Mouse (Mus musculus) induced T-regulatory cell, adult 2 months (primary cell): ENCODE results near the gene Mmp2.
"Not testable (repeated sequence)": the region's sequence is repeated elsewhere in the genome, so short reads cannot be mapped to it uniquely, and the experiment has no call there.

Source experiments
- DNase-seq: peaks from one replicate; pipeline ENCODE4 v3.0.0-alpha.2; 2012; ENCODE audit warnings: low read depth

Gene Mmp2

DNA sequence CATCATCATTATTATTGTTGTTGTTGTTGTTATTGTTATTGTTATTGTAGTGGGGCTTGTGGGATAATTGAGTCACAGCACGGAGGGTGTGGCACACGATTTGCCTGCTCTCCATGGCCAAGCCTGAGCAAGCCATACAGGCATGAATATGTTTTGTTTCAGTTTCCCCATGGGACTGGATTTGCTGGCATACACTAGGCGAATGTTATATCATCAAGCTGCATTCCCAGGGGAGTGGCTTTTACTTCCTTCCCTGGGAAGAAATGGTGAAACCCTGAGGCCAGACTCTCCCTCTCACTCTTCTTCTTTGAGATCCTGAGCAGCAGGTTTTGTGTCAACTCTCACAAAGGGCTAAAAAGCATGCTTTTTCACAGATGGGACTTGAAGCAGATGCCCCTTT lies 11.5 kb downstream of the Mmp2 start:
- no peak for DNase-seq

DNA sequence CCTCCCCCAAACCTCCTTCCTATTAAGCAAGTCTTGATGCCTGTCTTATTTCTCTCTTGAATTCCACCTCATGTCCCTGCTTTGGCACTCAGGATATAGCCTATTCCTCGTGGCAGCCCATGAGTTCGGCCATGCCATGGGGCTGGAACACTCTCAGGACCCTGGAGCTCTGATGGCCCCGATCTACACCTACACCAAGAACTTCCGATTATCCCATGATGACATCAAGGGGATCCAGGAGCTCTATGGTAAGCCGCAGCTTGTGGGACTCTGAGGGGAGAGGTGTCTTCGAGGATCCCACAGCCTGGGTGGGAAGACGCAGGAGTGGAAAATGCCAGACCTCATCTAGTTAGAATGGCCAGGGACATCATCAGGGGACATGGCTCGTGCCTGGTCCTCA lies 12.1 kb downstream of the Mmp2 start:
- DNase-seq: no peak

DNA sequence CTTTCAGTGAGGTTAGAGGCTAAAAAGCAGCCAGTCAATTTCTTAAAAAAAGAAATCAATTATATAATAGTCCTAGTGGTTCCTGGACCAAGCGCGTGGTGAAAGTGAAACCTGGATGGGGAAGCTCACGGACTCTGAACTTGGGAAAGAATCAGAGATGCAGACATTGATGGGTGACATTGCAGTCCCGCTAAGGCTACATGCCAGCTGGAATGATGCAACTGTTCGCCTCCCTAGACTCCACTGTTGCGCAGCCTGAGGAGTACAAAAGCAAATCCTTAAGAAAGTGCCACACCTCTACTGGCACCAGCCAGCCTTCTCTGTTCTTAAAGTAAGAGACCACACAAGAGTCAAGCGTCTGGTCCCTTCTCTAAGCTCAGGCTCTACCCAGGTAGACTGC lies 12.8 kb downstream of the Mmp2 start:
- no peak for DNase-seq

DNA sequence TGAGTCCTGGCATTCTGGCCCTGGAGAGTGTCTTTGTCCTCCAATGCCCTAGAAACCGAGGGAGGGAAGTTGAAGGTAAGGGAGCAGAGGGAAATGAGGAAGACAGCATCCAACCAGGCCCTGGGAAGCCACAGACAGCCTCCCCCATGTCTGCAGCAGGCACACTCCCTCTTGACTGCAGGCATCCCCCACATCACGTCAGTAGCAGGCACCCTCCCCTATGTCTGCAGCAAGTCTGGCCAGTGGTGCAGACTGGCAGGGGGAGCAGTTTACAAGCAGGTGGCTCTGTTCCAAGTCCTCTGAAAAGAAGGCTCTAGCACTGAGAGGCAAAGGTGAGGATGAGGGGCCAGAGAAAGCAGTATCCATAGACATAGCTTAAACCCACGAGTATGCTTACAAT lies 19.6 kb downstream of the Mmp2 start:
- DNase-seq: no peak

DNA sequence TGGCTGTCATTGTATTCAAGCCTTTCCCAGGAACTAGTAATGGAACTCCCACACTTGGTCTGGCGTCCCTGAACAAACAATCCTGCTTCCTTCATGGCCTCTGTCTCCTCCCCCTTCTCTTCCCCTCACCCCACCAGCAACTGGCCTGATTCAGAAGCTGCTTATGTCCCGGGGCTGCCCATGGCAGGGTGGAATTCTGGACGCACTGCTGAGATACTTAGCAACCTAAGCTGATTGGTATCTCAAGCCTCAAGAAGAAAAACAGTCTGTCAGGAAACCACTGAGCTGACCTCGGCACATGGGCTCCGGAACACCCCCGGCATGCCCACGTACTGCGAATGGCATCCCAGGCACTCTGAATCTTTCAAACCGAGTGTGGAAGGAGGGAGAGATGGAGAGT lies 20.2 kb downstream of the Mmp2 start:
- no peak for DNase-seq

DNA sequence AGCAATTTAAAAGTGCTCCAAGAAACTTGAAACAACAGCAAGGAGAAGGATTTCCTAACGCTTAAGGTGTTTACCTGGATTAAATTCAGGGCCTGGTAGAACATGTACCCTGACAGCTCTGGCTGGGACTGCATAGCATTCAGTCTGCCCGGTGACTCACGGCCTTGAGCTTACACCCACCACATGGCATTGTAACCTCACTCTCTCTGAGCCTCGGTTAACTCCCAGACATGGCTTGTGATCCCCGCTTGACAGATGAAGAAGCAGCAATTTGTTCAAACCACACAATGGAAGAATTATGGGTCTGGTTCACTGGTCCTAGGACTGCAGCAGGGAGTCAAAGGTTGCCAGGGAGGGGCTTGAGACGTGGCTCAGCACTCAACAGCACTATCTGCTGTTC lies 22.2 kb downstream of the Mmp2 start:
- no peak for DNase-seq

DNA sequence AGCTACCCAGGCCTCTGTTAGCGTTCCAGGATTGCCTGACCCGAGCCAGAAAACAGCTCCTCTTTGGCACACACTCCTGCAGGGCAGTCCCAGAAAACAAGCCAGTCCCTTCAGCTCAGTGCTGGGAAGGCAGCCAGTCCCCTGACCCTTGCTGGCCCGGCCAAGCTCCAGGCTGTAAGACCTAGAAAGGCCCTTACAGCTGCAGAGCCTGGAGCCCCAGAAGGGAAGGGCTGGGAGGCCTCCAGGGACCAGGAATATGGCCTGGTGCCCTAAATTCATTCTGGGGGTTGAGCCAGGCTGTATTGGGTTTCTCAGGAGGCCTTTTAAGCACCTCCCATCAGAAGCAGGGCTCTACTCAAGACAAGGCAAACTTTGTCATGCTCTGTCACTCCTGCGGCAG lies 23.1 kb downstream of the Mmp2 start:
- DNase-seq: no peak

DNA sequence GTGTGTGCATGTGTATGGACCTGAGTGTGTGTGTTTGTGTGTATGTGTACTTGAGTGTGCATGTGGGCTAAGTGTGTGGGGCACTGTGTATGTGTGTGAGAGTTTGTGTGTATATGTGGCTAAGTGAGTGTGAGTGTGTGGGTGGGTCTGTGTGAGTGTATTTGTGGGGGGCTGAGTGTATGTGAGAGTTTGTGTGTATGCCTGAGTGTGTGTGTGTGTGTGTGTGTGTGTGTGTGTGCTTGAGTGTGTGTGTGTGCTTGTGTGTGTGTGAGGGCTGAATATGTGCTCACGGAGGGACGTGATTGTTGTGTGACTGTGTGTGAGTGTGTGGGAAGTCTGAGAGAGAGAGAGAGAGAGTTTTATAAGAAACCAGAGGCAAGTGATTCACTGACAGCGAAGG lies 24.3 kb downstream of the Mmp2 start:
- DNase-seq: no peak

DNA sequence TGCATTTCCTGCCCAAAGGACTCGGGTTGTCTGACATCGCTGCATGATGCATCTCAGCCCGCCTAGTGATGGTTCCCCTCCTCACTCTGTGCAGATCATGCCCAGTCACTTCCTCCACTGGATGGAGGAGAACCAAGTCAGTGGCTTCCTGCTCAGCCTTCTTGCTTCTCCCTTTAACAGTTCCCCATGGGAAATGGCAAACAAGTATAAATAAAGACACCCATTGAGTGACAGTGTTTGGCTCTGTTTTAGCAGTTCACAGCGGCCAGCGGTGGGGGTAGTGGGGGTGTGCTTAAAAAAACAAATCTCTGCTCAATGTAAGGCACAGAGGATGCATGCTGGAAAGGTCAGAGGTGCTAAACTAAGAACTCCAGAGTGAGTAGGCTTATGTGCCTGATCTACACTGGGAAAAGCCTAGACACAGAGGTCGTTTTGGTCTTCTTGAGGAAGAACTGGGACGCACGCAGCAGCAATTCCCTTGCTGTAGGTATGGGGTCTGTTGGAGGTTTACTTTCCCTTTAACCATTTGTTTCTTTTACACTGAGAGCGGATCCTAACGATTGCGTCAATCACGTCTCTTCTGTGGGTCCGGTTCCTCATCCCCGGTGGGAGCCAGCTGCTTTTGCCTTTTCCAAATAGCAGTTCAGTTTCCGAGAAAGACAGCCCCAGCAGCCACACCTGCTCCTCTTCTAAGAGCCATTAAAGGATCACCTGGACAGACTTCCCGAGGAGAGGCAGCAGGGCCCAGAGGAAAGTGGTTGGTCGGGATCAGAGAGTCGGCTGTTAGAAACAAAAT lies 26.3 kb downstream of the Mmp2 start:
- DNase-seq: no peak

DNA sequence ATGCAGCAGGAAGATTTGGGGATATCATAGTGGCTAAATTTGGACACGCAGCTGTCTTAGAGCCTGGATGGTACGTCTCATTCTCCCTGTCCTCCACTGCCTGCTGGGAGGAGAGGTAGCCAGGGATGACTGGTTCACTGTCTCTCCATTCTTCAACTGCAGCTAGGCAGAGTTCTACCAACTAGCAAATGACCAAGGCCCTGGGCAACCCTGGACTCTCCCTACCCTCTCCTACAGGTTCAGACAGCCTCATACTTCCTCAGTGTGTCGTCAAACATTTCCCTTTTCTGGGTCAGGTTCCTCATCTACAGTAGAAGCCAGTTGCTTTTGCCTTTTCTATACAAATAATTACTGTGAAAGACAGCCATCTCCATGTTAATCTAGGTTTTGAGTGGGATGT lies 27.6 kb downstream of the Mmp2 start:
- DNase-seq: no peak

DNA sequence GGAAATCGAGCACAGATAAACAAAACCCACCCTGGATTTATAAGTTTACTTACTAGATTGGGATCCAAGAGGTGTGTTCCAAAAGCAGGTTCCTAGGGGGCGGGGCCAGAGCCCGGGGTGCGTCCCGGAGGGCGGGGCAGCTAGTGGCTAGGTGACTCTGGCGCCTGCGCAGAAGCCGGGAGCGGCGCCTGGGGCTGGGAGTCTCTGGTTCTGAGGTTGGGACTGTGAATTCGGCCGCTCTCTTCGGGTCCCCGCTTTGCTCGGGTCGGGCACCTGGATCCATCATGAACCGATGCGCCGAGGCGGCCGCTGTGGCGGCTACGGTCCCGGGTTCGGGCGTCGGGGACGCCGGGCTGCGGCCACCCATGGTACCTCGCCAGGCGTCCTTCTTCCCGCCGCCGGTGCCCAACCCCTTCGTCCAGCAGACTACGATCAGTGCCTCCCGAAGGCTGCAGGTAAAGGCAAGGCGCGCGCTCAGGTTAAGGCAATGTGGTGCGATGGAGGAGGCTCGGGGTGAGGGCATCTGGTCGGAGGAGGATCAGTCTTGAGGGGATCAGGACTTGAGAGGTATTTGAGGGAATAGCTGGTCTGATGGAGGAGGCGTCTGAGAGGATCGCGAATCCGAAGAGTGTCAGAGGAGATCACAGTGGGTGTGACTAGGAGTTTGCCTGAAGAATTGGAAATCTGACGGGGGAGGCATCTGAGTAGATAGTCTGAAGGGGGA lies 28.2 kb downstream of the Mmp2 start, which contains the start of gene Lpcat2:
TSS of gene Lpcat2 (plus strand) at position 169 of the 724 bp plus-strand sequence.
- DNase-seq: peak; percentile 4

DNA sequence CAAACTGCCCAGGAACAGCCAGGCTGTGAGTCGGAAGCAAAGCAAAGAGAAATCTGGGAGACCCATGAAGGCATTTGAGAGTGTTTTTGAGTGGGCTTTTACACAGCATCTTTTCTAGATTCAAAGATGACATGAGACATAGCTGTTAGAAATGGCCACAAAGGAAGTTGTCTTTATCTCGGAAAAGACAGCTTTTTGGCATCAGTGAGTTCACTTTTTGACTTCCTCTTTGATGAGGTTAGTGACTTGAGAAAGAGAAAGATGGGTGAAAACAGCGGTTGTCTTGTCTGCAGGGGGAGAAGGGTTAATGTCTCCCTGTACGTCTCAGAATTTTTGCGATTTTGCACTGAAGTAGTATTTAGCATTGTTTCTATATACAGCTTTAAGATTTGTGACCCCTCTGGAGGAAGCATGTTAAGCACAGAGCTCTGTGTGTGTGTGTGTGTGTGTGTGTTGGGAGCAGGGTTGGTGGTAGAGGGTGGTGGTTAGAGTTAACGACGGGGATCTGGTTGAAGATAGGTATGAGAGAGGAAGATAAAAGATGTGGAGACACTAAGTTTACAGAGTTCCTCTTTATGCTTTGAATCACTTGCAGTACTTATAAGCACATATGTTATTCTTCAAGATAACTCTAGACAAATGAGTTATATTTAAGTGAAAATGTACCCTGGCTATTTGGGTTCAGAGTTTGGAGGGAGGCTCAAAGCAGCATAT lies 29.3 kb downstream of the Mmp2 start:
- DNase-seq: no peak

DNA sequence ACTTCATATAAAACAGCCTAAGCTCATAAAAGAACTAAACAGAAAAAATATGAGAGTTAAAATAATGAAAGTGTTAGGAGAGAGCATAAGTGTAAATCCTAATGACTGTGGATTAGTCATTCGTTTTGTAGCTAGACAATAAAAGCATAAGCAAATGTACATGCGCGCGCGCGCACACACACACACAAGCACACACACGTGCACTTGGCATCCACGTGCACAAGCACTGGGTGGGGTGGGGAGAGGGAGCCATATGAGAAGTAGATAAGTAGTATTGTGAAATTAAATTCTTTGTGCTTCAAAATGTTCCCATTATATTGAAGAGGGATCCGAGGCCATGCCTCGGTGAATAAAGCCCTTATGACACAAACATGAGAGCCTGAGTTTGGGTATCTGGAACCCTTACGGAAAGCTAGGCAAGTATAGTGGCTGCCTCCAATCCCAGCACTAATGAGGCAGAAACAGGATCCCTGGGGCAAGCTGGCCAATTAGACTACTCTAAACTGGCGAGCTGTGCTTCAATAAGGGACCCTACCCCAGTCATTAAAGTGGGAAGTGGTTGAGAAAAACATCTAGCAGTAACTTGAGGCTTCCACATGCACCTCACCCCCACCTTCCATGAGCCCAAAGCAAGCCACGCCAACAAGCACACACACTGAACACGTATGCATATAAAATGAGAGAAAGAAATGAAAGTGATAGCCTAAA lies 31.5 kb downstream of the Mmp2 start:
- DNase-seq: no peak

DNA sequence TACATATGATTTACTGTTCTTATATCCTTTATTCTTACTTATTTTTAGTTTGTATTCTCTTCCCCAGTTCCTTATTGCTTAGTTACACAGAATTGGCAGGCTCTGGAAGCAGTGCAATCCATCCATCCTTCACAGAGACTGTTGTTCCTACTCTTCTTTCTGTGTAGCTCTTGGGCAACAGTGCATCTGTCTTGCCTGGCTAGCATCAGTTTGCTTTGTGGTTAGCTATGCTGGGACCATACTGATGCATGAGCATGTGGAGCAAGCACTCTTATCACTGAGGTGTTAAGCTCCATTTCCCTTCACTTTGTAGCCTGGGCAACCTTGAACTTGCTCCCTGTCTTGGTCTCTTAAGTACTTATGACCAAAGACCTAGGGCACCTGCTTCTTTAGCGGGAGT lies 34.9 kb downstream of the Mmp2 start:
- no peak for DNase-seq

DNA sequence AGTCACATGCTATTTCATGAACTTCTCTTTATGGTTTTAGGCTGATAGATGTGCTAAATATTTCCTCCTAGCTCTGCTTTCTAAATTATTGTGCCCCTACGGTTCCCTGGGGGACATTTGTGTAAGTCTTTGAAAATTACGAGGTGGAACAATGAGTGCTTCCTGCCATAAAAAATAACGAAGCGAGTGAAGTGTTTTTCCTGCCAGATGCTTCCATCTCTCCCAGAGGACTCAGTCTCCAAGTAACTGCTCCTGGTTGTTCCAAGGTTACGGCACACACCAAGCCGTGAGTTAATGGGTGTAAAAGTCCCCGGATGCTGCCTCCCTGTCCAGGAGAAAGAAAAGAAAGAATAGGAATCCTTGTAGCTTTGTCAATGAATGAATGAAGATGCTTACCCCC lies 43.2 kb downstream of the Mmp2 start:
- no peak for DNase-seq

DNA sequence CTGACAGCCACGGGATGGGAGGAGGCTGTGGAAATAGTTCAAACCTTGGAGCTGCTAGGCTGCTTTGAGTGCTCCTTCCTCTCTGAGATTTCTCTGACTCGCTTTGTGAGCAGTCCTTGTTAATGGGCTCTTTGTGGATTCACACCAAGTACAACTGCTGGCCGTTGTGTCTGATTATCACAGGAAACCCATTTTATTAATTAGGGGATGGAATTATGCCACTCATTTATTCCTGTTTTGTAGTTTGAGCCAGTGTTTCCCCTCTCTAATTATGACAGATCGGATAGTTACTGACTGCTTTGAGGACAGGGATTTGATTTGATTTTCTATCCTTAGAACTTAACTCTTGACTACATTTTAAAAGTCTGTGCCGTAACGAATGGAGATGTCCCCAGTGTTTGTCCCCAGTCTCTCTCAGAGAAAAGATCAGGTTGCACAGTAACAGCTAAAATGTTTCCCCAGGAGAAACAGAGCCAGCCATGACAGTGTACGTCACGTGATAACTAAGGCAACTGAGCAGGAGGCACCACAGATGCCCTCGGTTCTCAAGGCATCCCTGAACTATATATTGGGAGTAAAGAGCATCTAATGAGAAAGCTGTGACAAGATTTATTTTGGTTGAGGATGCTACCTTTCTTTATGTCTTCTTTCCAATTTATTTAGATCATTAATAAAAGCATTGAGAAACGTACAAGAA lies 45.1 kb downstream of the Mmp2 start:
- no peak for DNase-seq

DNA sequence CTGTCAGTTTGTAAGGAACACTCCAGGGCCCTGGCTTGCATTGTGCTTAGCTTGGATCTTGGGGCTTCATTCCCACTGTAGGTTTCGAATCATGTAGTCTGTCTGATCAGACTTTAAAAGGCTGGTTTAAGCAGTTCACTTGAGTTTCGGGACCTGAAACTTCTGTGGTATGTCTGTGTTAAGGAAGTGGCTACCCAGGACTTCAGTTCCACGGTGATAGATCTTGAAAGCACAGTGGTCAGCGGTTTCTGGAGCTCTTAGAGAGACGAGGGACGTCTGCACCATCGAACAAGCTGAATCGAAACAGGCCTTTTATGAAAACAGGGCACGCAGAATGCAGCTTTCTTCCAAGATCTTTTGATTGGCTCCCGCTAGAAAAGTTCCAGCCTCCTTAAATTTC lies 48.7 kb downstream of the Mmp2 start:
- DNase-seq: no peak

DNA sequence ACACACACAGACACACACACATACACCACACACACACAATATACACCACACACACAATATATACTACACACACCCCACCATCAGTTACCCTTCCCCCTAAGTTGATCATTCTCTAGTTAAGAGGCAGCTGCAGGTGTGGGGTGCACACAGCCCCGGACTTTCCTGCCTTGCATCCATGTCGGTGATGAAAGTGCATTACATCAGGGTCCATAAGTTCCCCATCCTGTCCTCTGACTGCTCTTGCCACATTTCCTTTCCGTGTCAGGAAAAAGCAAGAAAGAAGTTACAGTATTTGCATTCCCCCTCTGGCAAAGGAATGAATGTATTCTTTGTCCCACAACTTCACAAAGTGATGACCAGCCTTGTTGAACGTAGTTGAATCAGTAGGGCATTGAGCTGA lies 54.2 kb downstream of the Mmp2 start:
- DNase-seq: no peak

DNA sequence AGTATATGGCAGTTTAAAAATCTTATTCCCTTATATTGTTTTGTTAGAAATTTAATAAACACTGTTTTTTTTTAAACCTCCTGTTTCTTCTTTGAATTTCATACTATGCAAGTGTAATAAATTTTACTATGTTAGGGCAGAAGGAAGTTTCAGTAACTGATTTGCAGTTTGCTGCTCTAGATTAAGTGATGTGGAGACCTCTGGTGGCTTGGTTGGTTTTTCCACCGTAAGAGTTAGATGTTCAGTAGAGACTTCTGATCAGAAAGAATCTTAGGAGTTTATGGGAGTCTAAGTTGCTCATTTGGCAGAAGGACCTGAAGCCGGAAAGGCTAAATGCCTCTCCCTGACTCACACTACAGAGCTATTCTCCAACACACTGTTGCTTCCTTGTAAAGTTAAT lies 56.7 kb downstream of the Mmp2 start:
- no peak for DNase-seq

DNA sequence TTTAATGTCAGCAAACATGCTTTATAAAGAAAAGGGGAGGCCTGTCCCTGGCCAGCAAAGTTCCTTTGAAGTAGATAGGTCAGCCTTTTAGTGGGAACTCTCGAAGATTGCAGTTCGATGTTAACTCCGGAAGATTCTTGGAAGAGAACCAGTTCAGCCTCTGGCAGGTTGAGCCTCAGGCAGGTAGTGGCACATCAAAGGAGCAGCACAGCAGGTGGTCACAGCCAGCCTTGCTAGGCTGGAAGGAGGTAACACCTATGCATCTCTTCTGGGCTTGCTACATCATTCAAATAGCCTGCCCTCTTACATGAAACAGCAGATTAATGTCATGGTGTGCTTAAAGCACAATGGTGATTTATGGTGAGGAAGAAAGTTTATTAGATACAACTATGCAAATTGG lies 65.1 kb downstream of the Mmp2 start:
- not testable (repeated sequence) for DNase-seq

DNA sequence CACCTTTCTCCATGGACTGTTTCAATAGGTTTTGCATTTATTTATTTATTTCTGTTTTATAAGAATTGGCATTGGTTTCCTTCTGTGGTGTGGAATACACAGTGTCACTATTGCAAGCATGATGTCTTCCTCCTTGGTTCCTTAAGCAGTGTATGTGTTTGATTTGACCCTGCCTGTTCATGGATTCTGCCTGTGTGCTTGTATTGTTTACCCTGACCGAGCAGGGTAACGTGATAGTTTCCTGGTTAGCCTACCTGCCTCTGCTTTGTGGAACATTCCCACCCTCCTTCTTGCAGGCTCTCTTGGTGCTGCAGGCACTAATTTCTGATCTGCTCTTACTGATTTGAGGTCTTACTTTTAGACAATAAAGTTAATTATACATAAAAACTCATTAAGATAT lies 66.8 kb downstream of the Mmp2 start:
- no peak for DNase-seq

DNA sequence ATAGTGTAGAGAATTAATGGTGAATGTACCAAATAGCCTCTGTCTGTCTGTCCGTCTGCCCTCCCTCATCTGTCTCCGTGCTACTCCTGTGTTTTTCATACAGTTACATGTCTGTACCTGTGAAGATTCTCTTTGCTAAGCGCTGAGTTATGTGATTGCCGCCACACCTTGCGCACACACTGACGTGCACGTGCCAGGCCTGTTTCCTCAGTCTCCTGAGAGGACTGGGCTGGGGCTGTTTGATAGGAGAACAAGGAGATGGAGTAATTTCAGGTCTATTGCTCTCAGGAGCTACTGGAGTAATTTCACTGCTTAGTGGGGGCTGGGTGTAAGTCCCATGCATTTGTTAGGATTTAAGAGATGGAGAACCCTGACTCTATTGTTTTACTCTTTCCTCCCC lies 68.0 kb downstream of the Mmp2 start:
- no peak for DNase-seq
